Mouse (Mus musculus) CH12.LX (cell line): Measurements from ENCODE around the gene Dppa5a.

ENCODE experiments used
- CTCF ChIP-seq, 2 experiments: IDR thresholded peaks in 1 of 2; conservative IDR thresholded peaks in 1 of 2; 2 replicates each; pipeline ENCODE4 v1.5.1; 2011 to 2012; ENCODE audit warnings: low read depth in 2 of 2, low read length in 2 of 2, improper control_type of control experiment in 1 of 2, inconsistent platforms in 1 of 2, mild to moderate bottlenecking in 1 of 2, moderate library complexity in 1 of 2
- MAFK ChIP-seq: IDR thresholded peaks from 2 replicates; pipeline ENCODE4 v1.6.1; 2011; ENCODE audit warnings: low read length, improper control_type of control experiment; ENCODE audit not compliant: insufficient replicate concordance
- PAX5 ChIP-seq: IDR thresholded peaks from 2 replicates; pipeline ENCODE4 v1.6.1; 2012; ENCODE audit warnings: low read length, inconsistent platforms, mixed read lengths
- POLR2A ChIP-seq: IDR thresholded peaks from 2 replicates; pipeline ENCODE4 v1.6.1; 2011; ENCODE audit warnings: low read depth, mild to moderate bottlenecking, improper control_type of control experiment, low read length
- TCF12 ChIP-seq: IDR thresholded peaks from 2 replicates; pipeline ENCODE4 v1.6.1; 2014; ENCODE audit warnings: low read depth, mild to moderate bottlenecking, inconsistent platforms, low read length, improper control_type of control experiment
- UBTF ChIP-seq: IDR thresholded peaks from 2 replicates; pipeline ENCODE4 v1.6.1; 2012; ENCODE audit warnings: low read depth, mild to moderate bottlenecking, inconsistent platforms, low read length, improper control_type of control experiment, moderate library complexity
- USF2 ChIP-seq: conservative IDR thresholded peaks from 2 replicates; pipeline ENCODE4 v1.6.1; 2011; ENCODE audit warnings: low read depth, low read length, improper control_type of control experiment
- ZNF384 ChIP-seq: IDR thresholded peaks from 2 replicates; pipeline ENCODE4 v1.6.1; 2012; ENCODE audit warnings: low read depth, low read length, improper control_type of control experiment, inconsistent platforms

- no peak for TF ChIP-seq POLR2A
- no peak for TF ChIP-seq ZNF384
- TF ChIP-seq MAFK, result no peak
- TF ChIP-seq TCF12, result no peak
- TF ChIP-seq UBTF, result no peak
- no peak for TF ChIP-seq USF2
- no peak for TF ChIP-seq CTCF (conservative IDR thresholded peaks at IDR 0.05 in 1 of 2, IDR thresholded peaks at IDR 0.05 in 1 of 2; ENCODE audit: low read depth in 2 of 2, low read length in 2 of 2)
- no peak for TF ChIP-seq PAX5
Observed at GRCm38 (mm10) chr9:78377546-78377945, 9.6 kb upstream of the Dppa5a start.
